Mouse (Mus musculus) liver, adult 10 weeks (tissue): ENCODE results near the gene Aldh3a1. TPM values are rescaled to one million over a fixed set of nuclear protein-coding genes. Genes with fewer than 3 reads are reported as not detected.

Experiments used
- polyA plus RNA-seq: library from polyadenylated mRNA; stranded (reverse); fragments of 350-450 nt; fragmentation: Illumina TruSeq; extraction: RNeasy Lipid Tissue Mini Kit (QIAGEN cat#74804); gene quantifications from one replicate; pipeline ENCODE4 v1.2.3, GENCODE M21; 2014; ENCODE audit warnings: low read depth, low replicate concordance

Aldh3a1 gene
- not detected for polyA plus RNA-seq

GRCm38 (mm10) chr11:61207487-61208246 is at the start of gene Aldh3a1:
Gene Aldh3a1 (plus strand): TSS chr11:61207537.

GRCm38 (mm10) chr11:61174821-61175658 is 32.3 kb upstream of the Aldh3a1 start, which contains the start of gene Usp22:
Gene Usp22 (minus strand): TSS chr11:61175055.

DNA sequence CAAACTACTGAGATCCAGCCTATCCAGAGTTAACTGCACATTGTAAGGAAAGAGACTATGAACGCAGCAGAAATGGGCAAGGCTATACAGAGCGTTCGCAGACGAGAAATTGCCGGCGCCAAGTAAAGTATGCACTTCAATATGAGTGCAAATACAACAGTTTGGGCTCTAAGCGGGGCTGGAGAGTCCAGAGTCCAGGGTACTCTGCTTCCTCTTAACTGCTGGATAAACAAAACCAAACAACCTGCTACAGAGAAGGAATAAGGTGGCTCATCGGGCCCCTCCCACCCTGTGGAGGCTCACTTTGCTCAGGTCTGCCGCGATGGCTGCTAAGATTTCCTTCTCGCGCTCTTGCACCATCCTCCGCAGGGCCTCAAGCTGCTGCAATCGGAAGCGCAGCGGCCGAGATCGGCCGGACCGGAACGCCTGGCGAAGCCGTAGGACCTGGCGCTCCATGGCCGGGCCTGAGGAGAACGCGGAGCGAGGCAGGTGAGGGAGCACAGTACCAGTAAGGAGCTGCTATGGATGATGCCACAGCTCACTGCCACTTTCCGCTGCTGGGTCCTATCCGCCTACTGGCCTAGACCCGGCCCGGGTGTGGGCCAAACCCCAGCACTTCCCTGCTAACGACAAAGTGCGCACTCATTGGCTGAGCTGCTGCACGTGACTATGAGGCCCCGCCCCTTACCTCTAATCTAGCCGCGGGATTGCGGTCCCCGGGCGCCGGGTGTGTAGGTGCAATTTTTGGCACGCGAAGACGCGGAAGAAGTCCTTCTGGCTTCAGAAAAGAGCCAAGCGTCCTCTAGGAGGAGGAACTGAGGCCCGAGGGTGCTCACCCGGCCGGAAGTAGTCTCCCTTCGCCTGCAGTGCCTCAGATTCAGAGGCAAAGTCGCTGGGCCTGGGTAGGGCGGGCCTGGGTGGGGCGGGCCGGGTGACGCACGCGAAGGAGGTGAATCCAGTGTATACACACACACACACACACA is 59.5 kb downstream of the Aldh3a1 start, which contains the start of gene Aldh3a2:
Gene Aldh3a2, minus strand, starts transcription at position 914 of the 983 bp plus-strand sequence.

Other genes with a start within 250 kb of the Aldh3a1 start
- gene Kcnj12, start 185.0 kb upstream of the Aldh3a1 start, polyA plus RNA-seq: not detected
- 0.40 TPM for gene Tnfrsf13b, start 80.8 kb upstream of the Aldh3a1 start, polyA plus RNA-seq
- 8.4 TPM for gene Usp22, start 32.5 kb upstream of the Aldh3a1 start, polyA plus RNA-seq
- gene Aldh3a2, start 59.9 kb downstream of the Aldh3a1 start, polyA plus RNA-seq: 330 TPM
- gene Slc47a2, start 135.3 kb downstream of the Aldh3a1 start, polyA plus RNA-seq: not detected
- gene Slc47a1, start 170.8 kb downstream of the Aldh3a1 start, polyA plus RNA-seq: 152 TPM
- not detected for gene Rnf112, start 246.6 kb downstream of the Aldh3a1 start, polyA plus RNA-seq